Mouse (Mus musculus) liver, embryonic 11.5 days (tissue): ENCODE data around the gene Sec31b. TPM values are rescaled to one million over a fixed set of nuclear protein-coding genes. Genes with fewer than 3 reads are reported as not detected.
A peak's percentile ranks its signal among the peaks of the same experiment; 100 is the strongest.

Source experiments
- ATAC-seq: fragments of 200-750 bp; cut with Nextera tagmentation; replicated peaks from 2 replicates; pipeline ENCODE4 v1.8.0; 2017; ENCODE audit warnings: moderate number of reproducible peaks, mild to moderate bottlenecking, moderate TSS enrichment, moderate library complexity; ENCODE audit not compliant: low FRiP score
- DNase-seq: peaks from one replicate; pipeline ENCODE4 v3.0.0-alpha.2; 2017; ENCODE audit warnings: low spot score
- H3K27ac ChIP-seq: fragments of 300-500 bp; sonication (generic); 2 replicates; pipeline ENCODE4 v1.5.1; 2014; ENCODE audit warnings: mild to moderate bottlenecking, low read depth, low read length, control low read depth
- H3K27me3 ChIP-seq: fragments of 300-500 bp; sonication (generic); replicated peaks from 2 replicates; pipeline ENCODE4 v1.6.1; 2014; ENCODE audit warnings: low read length, mixed read lengths; ENCODE audit not compliant: control insufficient read depth, insufficient read depth
- H3K36me3 ChIP-seq: fragments of 300-500 bp; sonication (generic); 2 replicates; pipeline ENCODE4 v1.6.1; 2014; ENCODE audit warnings: mild to moderate bottlenecking, low read length, moderate library complexity, mixed read lengths; ENCODE audit not compliant: control insufficient read depth, insufficient read depth
- H3K4me1 ChIP-seq: fragments of 300-500 bp; sonication (generic); replicated peaks from 2 replicates; pipeline ENCODE4 v1.6.1; 2014; ENCODE audit warnings: low read length, mixed read lengths; ENCODE audit not compliant: control insufficient read depth, insufficient read depth
- H3K4me2 ChIP-seq: fragments of 300-500 bp; sonication (generic); 2 replicates; pipeline ENCODE4 v1.6.1; 2014; ENCODE audit warnings: mild to moderate bottlenecking, control low read depth, moderate library complexity
- H3K4me3 ChIP-seq: fragments of 300-500 bp; sonication (generic); 2 replicates; pipeline ENCODE4 v1.5.1; 2014; ENCODE audit warnings: low read depth, low read length, control low read depth
- H3K9ac ChIP-seq: fragments of 300-500 bp; sonication (generic); 2 replicates; pipeline ENCODE4 v1.6.1; 2014; ENCODE audit warnings: low read depth, low read length, control low read depth
- H3K9me3 ChIP-seq: fragments of 300-500 bp; sonication (generic); 2 replicates; pipeline ENCODE4 v1.6.1; 2016; ENCODE audit warnings: low read length, inconsistent platforms, mixed read lengths; ENCODE audit not compliant: control insufficient read depth
- WGBS: fragments of 180-500 bp; shearing (Covaris S2); extraction: QIAGEN DNeasy Blood & Tissue Kit; methylation state at CpG from one replicate; pipeline ENCODE4 v1.1.7; 2014; 5-methylcytosine and 5-hydroxymethylcytosine counted together
- polyA plus RNA-seq: library from polyadenylated mRNA; unstranded; fragments of >200 nt; fragmentation: Nextera tagmentation; extraction: Ambion mirVana; gene quantifications from 2 replicates; pipeline ENCODE4 v1.2.1, GENCODE M21; 2014

Sec31b gene
- polyA plus RNA-seq, 1 experiment from 2014 or later, result 0.58 TPM

- Histone ChIP-seq H3K36me3 (no peaks in the 10 kb centered on the region), H3K27me3 (peaks cover 3% of the 10 kb centered on the region; the same call in 1 of the 2 replicates), H3K27ac (no peak overlapping the region), H3K9me3 (no peaks in the 10 kb centered on the region), H3K9ac (no peak overlapping the region), H3K4me2 (no peak overlapping the region), H3K4me3 (no peak overlapping the region), H3K4me1 (no peaks in the 10 kb centered on the region)
- ATAC-seq, result no peak
- DNase-seq, result no peak
- 47% methylated on average over 3 of the region's 3 CpGs for WGBS
These were observed 69.1 kb downstream of the Sec31b start for GRCm38 (mm10) chr19:44476541-44476940.

GRCm38 (mm10) chr19:44475268-44475667, 70.4 kb downstream of the Sec31b start:
- no peaks in the 10 kb centered on the region for H3K36me3 ChIP-seq
- ATAC-seq, result no peak
- no peaks in the 10 kb centered on the region for H3K4me1 ChIP-seq
- WGBS, result 78% methylated on average over 6 of the region's 6 CpGs
- H3K4me2 ChIP-seq, result no peak overlapping the region
- peaks cover 3% of the 10 kb centered on the region; the same call in 1 of the 2 replicates for H3K27me3 ChIP-seq
- no peak for DNase-seq
- no peak overlapping the region for H3K9ac ChIP-seq
- H3K9me3 ChIP-seq, result no peaks in the 10 kb centered on the region
- no peak overlapping the region for H3K27ac ChIP-seq
- no peak overlapping the region for H3K4me3 ChIP-seq

GRCm38 (mm10) chr19:44474158-44474557, 71.5 kb downstream of the Sec31b start:
- no peaks in the 10 kb centered on the region for H3K36me3 ChIP-seq
- no peaks in the 10 kb centered on the region for H3K4me1 ChIP-seq

More at GRCm38 (mm10) chr19:44474158-44474557, 71.5 kb downstream of the Sec31b start:
- no peak overlapping the region for H3K27ac ChIP-seq
- H3K9me3 ChIP-seq, result no peaks in the 10 kb centered on the region
- 2% methylated on average over 10 of the region's 10 CpGs for WGBS
- no peak for ATAC-seq
- DNase-seq, result peak; percentile 71
- peaks cover 3% of the 10 kb centered on the region; the same call in 1 of the 2 replicates for H3K27me3 ChIP-seq
- H3K4me3 ChIP-seq, result no peak overlapping the region
- no peak overlapping the region for H3K4me2 ChIP-seq
- H3K9ac ChIP-seq, result no peak overlapping the region

Other genes starting within 250 kb of the Sec31b start
- 0.06 and 0.16 TPM in 2 replicates for gene Scd4, start 212.8 kb downstream of the Sec31b start, polyA plus RNA-seq
- 11.0 and 12.0 TPM in 2 replicates for gene Scd1, start 138.0 kb downstream of the Sec31b start, polyA plus RNA-seq
- not detected in 2 replicates for gene Wnt8b, start 52.4 kb downstream of the Sec31b start, polyA plus RNA-seq
- gene Gm20538, start 7.0 kb upstream of the Sec31b start, polyA plus RNA-seq, result not detected in 2 replicates
- 488 and 497 TPM in 2 replicates for gene Ndufb8, start 9.6 kb upstream of the Sec31b start, polyA plus RNA-seq
- gene Hif1an, start 17.0 kb upstream of the Sec31b start, polyA plus RNA-seq, result 19.7 and 22.4 TPM in 2 replicates
- not detected in 2 replicates for gene Pax2, start 210.2 kb upstream of the Sec31b start, polyA plus RNA-seq